Mouse (Mus musculus) inflammation-experienced regulatory T-cells (primary cell): Measurements from ENCODE around the gene Npat. TPM values are rescaled to one million over a fixed set of nuclear protein-coding genes. Genes with fewer than 3 reads are reported as not detected.

Source experiments
- polyA plus RNA-seq, 2 experiments: library from polyadenylated mRNA; unstranded; fragments of 100-300 nt; shearing (Covaris generic); gene quantifications; one replicate each; pipeline ENCODE4 v1.2.1; 2017

Gene Npat
- polyA plus RNA-seq: 10 to 100 TPM; 13.3 to 17.4 TPM

GRCm38 (mm10) chr9:53536558-53537320 lies at the start of gene Npat, which contains the start of gene Atm:
Gene Npat, plus strand, starts transcription at chr9:53537047.
Gene Atm, minus strand, starts transcription at chr9:53536740.

GRCm38 (mm10) chr9:53609968-53610781 lies 73.3 kb downstream of the Npat start, which contains the start of gene Acat1:
Gene Acat1, minus strand, starts transcription at chr9:53610382.

Other genes with a start within 250 kb of the Npat start
- 1 to 10 TPM; 1.3 to 5.4 TPM for gene Exph5, start 235.4 kb upstream of the Npat start, polyA plus RNA-seq
- gene Kdelc2, start 153.0 kb upstream of the Npat start, polyA plus RNA-seq: 1 to 10 TPM; 4.3 to 9.5 TPM
- gene 4930550C14Rik, start 134.7 kb upstream of the Npat start, polyA plus RNA-seq: under 1 TPM; 0.14 to 0.93 TPM
- gene Atm, start 307 bp upstream of the Npat start, polyA plus RNA-seq: 10 to 100 TPM; 23.5 to 29.1 TPM
- 10 to 100 TPM; 58.9 to 82.7 TPM for gene Acat1, start 73.3 kb downstream of the Npat start, polyA plus RNA-seq
- 10 to 100 TPM; 27.6 to 35.5 TPM for gene Cul5, start 133.0 kb downstream of the Npat start, polyA plus RNA-seq
- gene Rab39, start 169.2 kb downstream of the Npat start, polyA plus RNA-seq: under 1 TPM in 1 of 2 experiments, not detected in 1; 0.12 TPM
- 10 to 100 TPM; 10.8 to 11.9 TPM for gene Slc35f2, start 234.5 kb downstream of the Npat start, polyA plus RNA-seq